Mouse (Mus musculus): Measurements from ENCODE around the gene Ntng2. TPM values are rescaled to one million over a fixed set of nuclear protein-coding genes. Genes with fewer than 3 reads are reported as not detected.

Ntng2 gene
- polyA plus RNA-seq, 1 experiment from 2014 or later: 4.3 TPM

- 58% methylated on average over 7 of the region's 7 CpGs for WGBS
- Histone ChIP-seq H3K27me3 (ENCODE audit: control insufficient read depth, insufficient read depth, low read length) (no peaks in the 10 kb centered on the region), H3K27ac (ENCODE audit: low read depth, low read length) (no peak overlapping the region), H3K9me3 (ENCODE audit: control insufficient read depth, low read length) (no peaks in the 10 kb centered on the region), H3K4me3 (ENCODE audit: low read length) (no peak overlapping the region), H3K4me1 (ENCODE audit: control insufficient read depth, insufficient read depth, low read length) (no peaks in the 10 kb centered on the region), H3K4me2 (replicated peaks; ENCODE audit: low read depth, low read length) (no peak overlapping the region), H3K36me3 (ENCODE audit: control insufficient read depth, insufficient read depth, low read length) (no peaks in the 10 kb centered on the region), H3K9ac (ENCODE audit: low read depth, low read length) (no peak overlapping the region)
- no peak for ATAC-seq (ENCODE audit: low FRiP score, low TSS enrichment)
Measured at GRCm38 (mm10) chr2:29223591-29224262, 29.1 kb downstream of the Ntng2 start.

GRCm38 (mm10) chr2:29222302-29222701 is 30.5 kb downstream of the Ntng2 start:
- Histone ChIP-seq H3K36me3 (ENCODE audit: control insufficient read depth, insufficient read depth, low read length) (no peaks in the 10 kb centered on the region), H3K9ac (ENCODE audit: low read depth, low read length) (no peak overlapping the region), H3K9me3 (ENCODE audit: control insufficient read depth, low read length) (no peaks in the 10 kb centered on the region), H3K4me2 (replicated peaks; ENCODE audit: low read depth, low read length) (no peak overlapping the region), H3K27me3 (ENCODE audit: control insufficient read depth, insufficient read depth, low read length) (no peaks in the 10 kb centered on the region), H3K27ac (ENCODE audit: low read depth, low read length) (no peak overlapping the region), H3K4me3 (ENCODE audit: low read length) (no peak overlapping the region), H3K4me1 (ENCODE audit: control insufficient read depth, insufficient read depth, low read length) (no peaks in the 10 kb centered on the region)
- WGBS: 9% methylated on average over 4 of the region's 4 CpGs
- ATAC-seq (ENCODE audit: low FRiP score, low TSS enrichment): no peak

- Histone ChIP-seq H3K4me1 (ENCODE audit: control insufficient read depth, insufficient read depth, low read length) (no peaks in the 10 kb centered on the region), H3K36me3 (ENCODE audit: control insufficient read depth, insufficient read depth, low read length) (no peaks in the 10 kb centered on the region), H3K4me2 (replicated peaks; ENCODE audit: low read depth, low read length) (no peak overlapping the region), H3K9me3 (ENCODE audit: control insufficient read depth, low read length) (no peaks in the 10 kb centered on the region), H3K27me3 (ENCODE audit: control insufficient read depth, insufficient read depth, low read length) (no peaks in the 10 kb centered on the region), H3K9ac (ENCODE audit: low read depth, low read length) (no peak overlapping the region), H3K4me3 (ENCODE audit: low read length) (no peak overlapping the region), H3K27ac (ENCODE audit: low read depth, low read length) (no peak overlapping the region)
- WGBS: 84% methylated on average over 5 of the region's 5 CpGs
- no peak for ATAC-seq (ENCODE audit: low FRiP score, low TSS enrichment)
Measured at GRCm38 (mm10) chr2:29218831-29219230, 34.0 kb downstream of the Ntng2 start.

GRCm38 (mm10) chr2:29217897-29218296 is 34.9 kb downstream of the Ntng2 start:
- Histone ChIP-seq H3K4me3 (ENCODE audit: low read length) (no peak overlapping the region), H3K27me3 (ENCODE audit: control insufficient read depth, insufficient read depth, low read length) (no peaks in the 10 kb centered on the region), H3K9me3 (ENCODE audit: control insufficient read depth, low read length) (no peaks in the 10 kb centered on the region), H3K9ac (ENCODE audit: low read depth, low read length) (no peak overlapping the region), H3K27ac (ENCODE audit: low read depth, low read length) (no peak overlapping the region), H3K4me2 (replicated peaks; ENCODE audit: low read depth, low read length) (no peak overlapping the region), H3K36me3 (ENCODE audit: control insufficient read depth, insufficient read depth, low read length) (no peaks in the 10 kb centered on the region), H3K4me1 (ENCODE audit: control insufficient read depth, insufficient read depth, low read length) (no peaks in the 10 kb centered on the region)
- ATAC-seq (ENCODE audit: low FRiP score, low TSS enrichment): no peak
- WGBS: 65% methylated on average over 10 of the region's 10 CpGs

- H3K4me2 ChIP-seq (replicated peaks; ENCODE audit: low read depth, low read length): no peak overlapping the region
- 80% methylated on average over 5 of the region's 5 CpGs for WGBS
- no peak overlapping the region for H3K9ac ChIP-seq (ENCODE audit: low read depth, low read length)
- no peaks in the 10 kb centered on the region for H3K4me1 ChIP-seq (ENCODE audit: control insufficient read depth, insufficient read depth, low read length)
- H3K4me3 ChIP-seq (ENCODE audit: low read length): no peak overlapping the region
- no peaks in the 10 kb centered on the region for H3K36me3 ChIP-seq (ENCODE audit: control insufficient read depth, insufficient read depth, low read length)
- H3K27me3 ChIP-seq (ENCODE audit: control insufficient read depth, insufficient read depth, low read length): no peaks in the 10 kb centered on the region
- no peaks in the 10 kb centered on the region for H3K9me3 ChIP-seq (ENCODE audit: control insufficient read depth, low read length)
- no peak overlapping the region for H3K27ac ChIP-seq (ENCODE audit: low read depth, low read length)
- no peak for ATAC-seq (ENCODE audit: low FRiP score, low TSS enrichment)
Measured at GRCm38 (mm10) chr2:29217042-29217441, 35.8 kb downstream of the Ntng2 start.

GRCm38 (mm10) chr2:29216286-29217012 is 36.4 kb downstream of the Ntng2 start:
- Histone ChIP-seq H3K27ac (ENCODE audit: low read depth, low read length) (no peak overlapping the region), H3K4me3 (ENCODE audit: low read length) (no peak overlapping the region), H3K9ac (ENCODE audit: low read depth, low read length) (no peak overlapping the region), H3K27me3 (ENCODE audit: control insufficient read depth, insufficient read depth, low read length) (no peaks in the 10 kb centered on the region), H3K4me1 (ENCODE audit: control insufficient read depth, insufficient read depth, low read length) (no peaks in the 10 kb centered on the region), H3K9me3 (ENCODE audit: control insufficient read depth, low read length) (no peaks in the 10 kb centered on the region), H3K4me2 (replicated peaks; ENCODE audit: low read depth, low read length) (no peak overlapping the region), H3K36me3 (ENCODE audit: control insufficient read depth, insufficient read depth, low read length) (no peaks in the 10 kb centered on the region)
- no peak for ATAC-seq (ENCODE audit: low FRiP score, low TSS enrichment)
- WGBS: 54% methylated on average over 8 of the region's 8 CpGs

- Histone ChIP-seq H3K9ac (ENCODE audit: low read depth, low read length) (no peak overlapping the region), H3K9me3 (ENCODE audit: control insufficient read depth, low read length) (no peaks in the 10 kb centered on the region), H3K36me3 (ENCODE audit: control insufficient read depth, insufficient read depth, low read length) (no peaks in the 10 kb centered on the region), H3K27ac (ENCODE audit: low read depth, low read length) (no peak overlapping the region), H3K27me3 (ENCODE audit: control insufficient read depth, insufficient read depth, low read length) (no peaks in the 10 kb centered on the region), H3K4me2 (replicated peaks; ENCODE audit: low read depth, low read length) (no peak overlapping the region), H3K4me1 (ENCODE audit: control insufficient read depth, insufficient read depth, low read length) (no peaks in the 10 kb centered on the region), H3K4me3 (ENCODE audit: low read length) (no peak overlapping the region)
- WGBS: 12% methylated on average over 8 of the region's 8 CpGs
- ATAC-seq (ENCODE audit: low FRiP score, low TSS enrichment): no peak
Measured at GRCm38 (mm10) chr2:29206156-29206555, 46.6 kb downstream of the Ntng2 start.

GRCm38 (mm10) chr2:29201223-29201955 is 51.4 kb downstream of the Ntng2 start:
- Histone ChIP-seq H3K4me2 (replicated peaks; ENCODE audit: low read depth, low read length) (no peak overlapping the region), H3K4me3 (ENCODE audit: low read length) (no peak overlapping the region), H3K27ac (ENCODE audit: low read depth, low read length) (no peak overlapping the region), H3K9ac (ENCODE audit: low read depth, low read length) (no peak overlapping the region), H3K27me3 (ENCODE audit: control insufficient read depth, insufficient read depth, low read length) (peaks cover 8% of the 10 kb centered on the region; the same call in 1 of the 2 replicates), H3K36me3 (ENCODE audit: control insufficient read depth, insufficient read depth, low read length) (no peaks in the 10 kb centered on the region), H3K4me1 (ENCODE audit: control insufficient read depth, insufficient read depth, low read length) (no peaks in the 10 kb centered on the region), H3K9me3 (ENCODE audit: control insufficient read depth, low read length) (no peaks in the 10 kb centered on the region)
- 69% methylated on average over 11 of the region's 11 CpGs for WGBS
- ATAC-seq (ENCODE audit: low FRiP score, low TSS enrichment): no peak

GRCm38 (mm10) chr2:29199909-29200308 is 52.9 kb downstream of the Ntng2 start:
- Histone ChIP-seq H3K27ac (ENCODE audit: low read depth, low read length) (no peak overlapping the region), H3K4me3 (ENCODE audit: low read length) (no peak overlapping the region), H3K9ac (ENCODE audit: low read depth, low read length) (no peak overlapping the region), H3K27me3 (ENCODE audit: control insufficient read depth, insufficient read depth, low read length) (peaks cover 16% of the 10 kb centered on the region), H3K9me3 (ENCODE audit: control insufficient read depth, low read length) (no peaks in the 10 kb centered on the region), H3K36me3 (ENCODE audit: control insufficient read depth, insufficient read depth, low read length) (no peaks in the 10 kb centered on the region), H3K4me1 (ENCODE audit: control insufficient read depth, insufficient read depth, low read length) (no peaks in the 10 kb centered on the region), H3K4me2 (replicated peaks; ENCODE audit: low read depth, low read length) (no peak overlapping the region)
- WGBS: 8% methylated on average over 3 of the region's 3 CpGs
- ATAC-seq (ENCODE audit: low FRiP score, low TSS enrichment): no peak
